In the genomic region with DNA sequence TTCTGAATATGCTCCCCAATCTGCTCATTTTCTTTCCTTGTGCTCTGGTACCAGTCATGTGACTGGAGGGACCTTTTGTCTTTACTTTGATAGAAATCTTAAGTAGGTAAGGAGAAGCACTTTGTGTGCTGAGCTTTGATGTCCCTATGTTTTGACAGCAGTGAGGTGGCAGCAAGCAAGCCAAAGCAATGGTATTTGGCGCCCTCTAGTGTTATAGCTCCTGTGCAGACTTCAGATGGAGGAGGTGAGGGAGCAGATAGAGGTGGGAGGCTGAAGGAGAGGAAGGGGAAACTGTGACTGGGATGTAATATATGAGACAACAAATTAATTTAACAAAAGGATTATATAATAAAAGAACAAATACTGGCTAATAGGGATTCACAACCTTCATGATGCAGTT, we compare ENCODE assay signal across 9 mouse cellular contexts. TPM values are rescaled to one million over a fixed set of nuclear protein-coding genes. Genes with fewer than 3 reads are reported as not detected.
A peak's percentile ranks its signal among the peaks of the same experiment; 100 is the strongest.
DNase-seq lines count a peak whose midpoint lies in the region; ATAC-seq and TF ChIP-seq lines count a peak whose summit lies in the region.
"Had no signal": no experiment of that assay in that cellular context is flagged by ENCODE, and none has a peak within 500 bp of the region (broad histone marks: within the 10 kb centered on the region; RNA-seq: fewer than 3 reads in every experiment).

No protein-coding gene starts in this region.

- H3K4me2 ChIP-seq in heart, postnatal 0 days (ENCODE audit: low read depth, low read length), result no peak overlapping the region
- H3K4me2 ChIP-seq in liver, postnatal 0 days (ENCODE audit: low read depth, low read length), result no peak overlapping the region
- H3K4me2 ChIP-seq: liver, embryonic 15.5 days had no signal

- no peak for TF ChIP-seq EP300 in ES-Bruce4 (IDR thresholded peaks at IDR 0.05; ENCODE audit: insufficient read depth, low read depth, low read length)
- TF ChIP-seq EP300 in heart, postnatal 0 days (IDR thresholded peaks at IDR 0.05; ENCODE audit: low read depth), result no peak
- TF ChIP-seq EP300 in liver, postnatal 0 days (IDR thresholded peaks at IDR 0.05; ENCODE audit: low read depth), result no peak

- H3K36me3 ChIP-seq in ES-Bruce4 (ENCODE audit: control insufficient read depth, insufficient read depth, low read length, poor library complexity, severe bottlenecking), result no peaks in the 10 kb centered on the region
- H3K36me3 ChIP-seq in heart, postnatal 0 days (replicated peaks; ENCODE audit: control insufficient read depth, insufficient read depth, low read length), result no peaks in the 10 kb centered on the region
- H3K36me3 ChIP-seq in liver, postnatal 0 days (replicated peaks; ENCODE audit: insufficient read depth, low read length), result 0 out of 2 replicates have a peak, but pooled peaks cover 2% of the 10 kb centered on the region
- H3K36me3 ChIP-seq: liver, embryonic 15.5 days had no signal

- WGBS in heart, postnatal 0 days, result 0% methylated on average over 1 of the region's 1 CpGs
- 0% methylated on average over 1 of the region's 1 CpGs for WGBS in liver, postnatal 0 days (ENCODE audit: insufficient replicate concordance)

- peak; percentile 79 for ATAC-seq in heart, postnatal 0 days (ENCODE audit: insufficient read depth, low read depth)
- ATAC-seq in liver, postnatal 0 days, result peak; percentile 69

- H3K9me3 ChIP-seq in ES-Bruce4 (replicated peaks; ENCODE audit: control insufficient read depth, insufficient read depth, low read length, poor library complexity, severe bottlenecking), result no peaks in the 10 kb centered on the region
- no peaks in the 10 kb centered on the region for H3K9me3 ChIP-seq in heart, postnatal 0 days (replicated peaks; ENCODE audit: control insufficient read depth, low read length)
- no peaks in the 10 kb centered on the region for H3K9me3 ChIP-seq in liver, postnatal 0 days (ENCODE audit: low read length)
- H3K9me3 ChIP-seq: liver, embryonic 15.5 days had no signal

- H3K9ac ChIP-seq in ES-Bruce4 (ENCODE audit: low read depth, poor library complexity, severe bottlenecking), result no peak overlapping the region
- H3K9ac ChIP-seq in heart, postnatal 0 days (replicated peaks; ENCODE audit: low read depth, low read length), result no peak overlapping the region
- no peak overlapping the region for H3K9ac ChIP-seq in liver, postnatal 0 days (replicated peaks)
- H3K9ac ChIP-seq: liver, embryonic 15.5 days had no signal

- peak; percentile 86 for DNase-seq in heart, postnatal 0 days (ENCODE audit: low spot score)
- peak; percentile 74 to 83 for DNase-seq in kidney, postnatal 4 days
- peak; percentile 76 for DNase-seq in liver, postnatal 0 days
- peak; percentile 71 for DNase-seq in retina, adult 2 months (ENCODE audit: low read depth, low spot score)
- peak; percentile 89 for DNase-seq in thymus, postnatal 14 days

- H3K4me1 ChIP-seq in ES-Bruce4 (ENCODE audit: control insufficient read depth, insufficient read depth, low read length), result no peaks in the 10 kb centered on the region
- no peaks in the 10 kb centered on the region for H3K4me1 ChIP-seq in bone marrow macrophage, adult 2 months (ENCODE audit: control insufficient read depth, insufficient read depth, low read length)
- no peaks in the 10 kb centered on the region for H3K4me1 ChIP-seq in embryonic fibroblast, embryonic 13.5 days (ENCODE audit: control insufficient read depth, insufficient read depth, low read length)
- H3K4me1 ChIP-seq in heart, postnatal 0 days (ENCODE audit: control insufficient read depth, insufficient read depth), result no peaks in the 10 kb centered on the region
- H3K4me1 ChIP-seq in liver, postnatal 0 days (ENCODE audit: insufficient read depth), result no peaks in the 10 kb centered on the region
- H3K4me1 ChIP-seq: liver, embryonic 15.5 days had no signal

- H3K4me3 ChIP-seq in ES-Bruce4 (ENCODE audit: low read depth, low read length), result no peak overlapping the region
- H3K4me3 ChIP-seq in bone marrow macrophage, adult 2 months (ENCODE audit: insufficient read depth, low read length), result no peak overlapping the region
- H3K4me3 ChIP-seq in embryonic fibroblast, embryonic 13.5 days (ENCODE audit: insufficient read depth, low read length), result no peak overlapping the region
- H3K4me3 ChIP-seq in heart, postnatal 0 days (ENCODE audit: low read depth, low read length), result no peak overlapping the region
- H3K4me3 ChIP-seq in liver, postnatal 0 days (ENCODE audit: low read depth, low read length), result no peak overlapping the region
- H3K4me3 ChIP-seq: liver, embryonic 15.5 days had no signal

- no peak for TF ChIP-seq POLR2A in ES-Bruce4 (IDR thresholded peaks at IDR 0.05; ENCODE audit: insufficient read depth, low read length)
- TF ChIP-seq POLR2A in bone marrow macrophage, adult 2 months (IDR thresholded peaks at IDR 0.05; ENCODE audit: borderline replicate concordance, low read depth, low read length), result no peak
- TF ChIP-seq POLR2A in embryonic fibroblast, embryonic 13.5 days (IDR thresholded peaks at IDR 0.05; ENCODE audit: low read depth, low read length), result no peak

- no peak overlapping the region for H3K27ac ChIP-seq in ES-Bruce4 (ENCODE audit: insufficient read depth, low read length)
- no peak overlapping the region for H3K27ac ChIP-seq in bone marrow macrophage, adult 2 months (ENCODE audit: insufficient read depth, low read depth, low read length)
- no peak overlapping the region for H3K27ac ChIP-seq in embryonic fibroblast, embryonic 13.5 days (ENCODE audit: insufficient read depth, low read length)
- no peak overlapping the region for H3K27ac ChIP-seq in heart, postnatal 0 days (ENCODE audit: low read depth)
- H3K27ac ChIP-seq in liver, postnatal 0 days (ENCODE audit: low read depth), result no peak overlapping the region
- H3K27ac ChIP-seq: liver, embryonic 15.5 days had no signal

- TF ChIP-seq CTCF in ES-Bruce4 (IDR thresholded peaks at IDR 0.05; ENCODE audit: low read depth, low read length), result peak; percentile 90
- TF ChIP-seq CTCF in bone marrow macrophage, adult 2 months (IDR thresholded peaks at IDR 0.05; ENCODE audit: low read depth, low read length), result peak; percentile 59
- TF ChIP-seq CTCF in embryonic fibroblast, embryonic 13.5 days (IDR thresholded peaks at IDR 0.05; ENCODE audit: borderline replicate concordance, insufficient read depth, low read length), result peak; percentile 80
- peak; percentile 98 for TF ChIP-seq CTCF in heart, postnatal 0 days (IDR thresholded peaks at IDR 0.05; ENCODE audit: low read depth)
- TF ChIP-seq CTCF in liver, postnatal 0 days (IDR thresholded peaks at IDR 0.05; ENCODE audit: low read depth), result peak; percentile 97

- H3K27me3 ChIP-seq in ES-Bruce4 (ENCODE audit: control insufficient read depth, insufficient read depth, low read length, poor library complexity, severe bottlenecking), result no peaks in the 10 kb centered on the region
- no peaks in the 10 kb centered on the region for H3K27me3 ChIP-seq in heart, postnatal 0 days (ENCODE audit: control insufficient read depth, insufficient read depth, low read length)
- no peaks in the 10 kb centered on the region for H3K27me3 ChIP-seq in liver, postnatal 0 days (ENCODE audit: insufficient read depth, low read length)
- H3K27me3 ChIP-seq: liver, embryonic 15.5 days had no signal

RNA-seq across cellular contexts. Expression of a gene that starts 30.9 kb away (rescaled TPM):
- polyA plus RNA-seq in ES-Bruce4 (2011; ENCODE audit: insufficient read depth, insufficient read length, low read depth, missing spikeins), result 53.6 and 65.0 TPM in 2 replicates
- polyA plus RNA-seq in bone marrow macrophage, adult 2 months (2012; ENCODE audit: insufficient read depth, insufficient read length, missing spikeins), result 45.9 and 54.7 TPM in 2 replicates
- polyA plus RNA-seq in embryonic fibroblast, embryonic 13.5 days (2011; ENCODE audit: insufficient read length, low read depth, missing spikeins), result 89.1 and 108 TPM in 2 replicates
- 29.6 and 30.2 TPM in 2 replicates for total RNA-seq in heart, postnatal 0 days (2014; rRNA removed; ENCODE audit: low replicate concordance)
- 5.7 and 6.4 TPM in 2 replicates for polyA plus RNA-seq in heart, postnatal 0 days (2015; fragmentation: Nextera tagmentation; extraction: Ambion mirVana)
- 1.6 and 1.7 TPM in 2 replicates for polyA plus RNA-seq in liver, postnatal 0 days (2015; fragmentation: Nextera tagmentation; extraction: Ambion mirVana)
